Mouse (Mus musculus) CH12.LX (cell line): ENCODE results near the gene Prim2.

ENCODE experiments used
- BHLHE40 ChIP-seq: IDR thresholded peaks from 2 replicates; pipeline ENCODE4 v1.6.1; 2011; ENCODE audit warnings: mild to moderate bottlenecking, low read depth, low read length, improper control_type of control experiment
- MAX ChIP-seq: IDR thresholded peaks from 2 replicates; pipeline ENCODE4 v1.6.1; 2011; ENCODE audit warnings: low read length, improper control_type of control experiment
- MEF2A ChIP-seq: IDR thresholded peaks from 2 replicates; pipeline ENCODE4 v1.6.1; 2014; ENCODE audit warnings: low read depth, mild to moderate bottlenecking, inconsistent platforms, low read length, improper control_type of control experiment, borderline replicate concordance
- MYC ChIP-seq: IDR thresholded peaks from 2 replicates; pipeline ENCODE4 v1.6.1; 2011; ENCODE audit warnings: low read depth, mild to moderate bottlenecking, improper control_type of control experiment, low read length
- POLR2A ChIP-seq: IDR thresholded peaks from 2 replicates; pipeline ENCODE4 v1.6.1; 2011; ENCODE audit warnings: low read depth, mild to moderate bottlenecking, improper control_type of control experiment, low read length
- USF2 ChIP-seq: conservative IDR thresholded peaks from 2 replicates; pipeline ENCODE4 v1.6.1; 2011; ENCODE audit warnings: low read depth, low read length, improper control_type of control experiment

DNA sequence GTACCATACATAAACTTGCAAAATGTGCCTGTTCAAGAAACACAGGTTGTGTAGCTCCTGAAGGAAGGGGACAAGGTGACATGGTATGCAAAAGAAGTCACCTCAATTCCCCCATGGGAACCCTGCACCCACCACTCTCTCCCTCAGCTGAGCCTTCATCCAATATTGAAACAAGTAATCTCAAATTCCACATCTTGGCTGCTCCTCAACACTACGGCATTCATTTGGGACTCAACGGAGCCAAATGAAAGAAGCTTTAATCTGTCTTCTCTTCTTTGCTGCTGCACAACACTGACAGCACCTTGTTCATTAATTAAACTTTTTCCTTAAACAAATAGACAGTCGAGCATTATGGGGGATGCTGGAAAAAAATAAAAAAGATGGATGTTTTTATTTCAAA, 174.0 kb downstream of the Prim2 start:
- TF ChIP-seq MAX, result no peak
- no peak for TF ChIP-seq USF2
- no peak for TF ChIP-seq MYC
- TF ChIP-seq POLR2A, result no peak
- TF ChIP-seq MEF2A, result no peak
- no peak for TF ChIP-seq BHLHE40
